Mouse (Mus musculus) cerebellum, adult 2 months (tissue): Measurements from ENCODE around the gene Ssbp3.

Experiments used
- CTCF ChIP-seq: fragments of 200-500 bp; IDR thresholded peaks from 2 replicates; pipeline ENCODE4 v1.5.1; 2011; ENCODE audit warnings: low read depth, mild to moderate bottlenecking, control low read depth, low read length, moderate library complexity, borderline replicate concordance; ENCODE audit not compliant: insufficient read depth
- POLR2A ChIP-seq: fragments of 200-500 bp; IDR thresholded peaks from 2 replicates; pipeline ENCODE4 v1.6.1; 2011; ENCODE audit warnings: low read length, control low read depth, borderline replicate concordance; ENCODE audit not compliant: insufficient read depth

GRCm38 (mm10) chr4:107091696-107092095 lies 181.2 kb downstream of the Ssbp3 start:
- TF ChIP-seq POLR2A (no peak), CTCF (no peak)
